Mouse (Mus musculus): ENCODE results near the gene Tinag. TPM values are rescaled to one million over a fixed set of nuclear protein-coding genes. Genes with fewer than 3 reads are reported as not detected.
"Not testable (repeated sequence)": the region's sequence is repeated elsewhere in the genome, so short reads cannot be mapped to it uniquely, and the experiment has no call there.

Gene Tinag
- under 1 TPM; 0.30 to 0.74 TPM for total RNA-seq (2021)
- long read RNA-seq, experiment 1, partial matches to known transcripts: 1 of 1 reads
- long read RNA-seq, experiment 1, other reads (novel, unspliced or antisense): 0 of 1 reads
- long read RNA-seq, experiment 2: 0 reads

DNA sequence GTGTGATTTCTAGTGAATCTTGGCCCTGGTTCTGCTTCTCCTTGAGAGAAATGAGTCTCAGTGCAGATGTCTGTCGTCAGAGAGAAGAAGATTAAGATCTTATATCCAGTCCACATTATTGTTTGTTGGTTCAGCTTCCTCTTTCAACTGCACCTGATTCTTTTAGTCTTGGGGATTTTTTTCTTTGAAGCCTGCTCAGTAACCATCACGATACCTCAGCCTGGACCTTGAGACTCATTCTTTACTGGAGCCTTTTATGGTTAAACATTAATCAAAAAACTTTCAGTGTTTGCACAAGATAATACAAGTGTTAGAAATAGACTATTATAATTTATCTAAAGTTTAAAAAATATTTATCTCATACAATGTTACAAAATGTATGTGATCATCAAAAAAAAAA lies at the start of gene Tinag:
Tinag (minus strand) TSS at position 210 of the 400 bp plus-strand sequence.
- no peak for DNase-seq (ENCODE audit: low spot score in 2 of 2)

- DNase-seq (ENCODE audit: low spot score in 2 of 2): not testable (repeated sequence)
Measured at GRCm38 (mm10) chr9:77083221-77083620, 37.6 kb upstream of the Tinag start.

DNA sequence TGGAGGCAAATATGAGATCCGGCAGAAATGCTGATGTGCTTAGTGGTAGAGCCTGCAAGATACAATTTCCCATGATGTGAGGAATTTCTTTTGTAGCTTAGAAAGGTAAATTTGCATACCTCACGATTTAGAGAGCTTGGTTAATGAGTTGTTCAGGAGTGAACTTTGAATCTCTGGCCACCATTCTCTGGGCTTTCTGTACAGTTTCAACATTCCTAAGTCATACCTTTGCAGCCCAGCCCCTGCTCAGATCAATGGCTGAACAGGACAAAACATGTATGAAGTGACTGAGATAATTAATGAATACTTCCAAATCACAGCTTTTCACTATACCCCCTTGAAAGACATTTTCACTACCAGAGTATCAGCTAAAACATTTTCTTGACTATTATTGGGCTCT lies 26.1 kb upstream of the Tinag start:
- DNase-seq (ENCODE audit: low spot score in 2 of 2): no peak

DNA sequence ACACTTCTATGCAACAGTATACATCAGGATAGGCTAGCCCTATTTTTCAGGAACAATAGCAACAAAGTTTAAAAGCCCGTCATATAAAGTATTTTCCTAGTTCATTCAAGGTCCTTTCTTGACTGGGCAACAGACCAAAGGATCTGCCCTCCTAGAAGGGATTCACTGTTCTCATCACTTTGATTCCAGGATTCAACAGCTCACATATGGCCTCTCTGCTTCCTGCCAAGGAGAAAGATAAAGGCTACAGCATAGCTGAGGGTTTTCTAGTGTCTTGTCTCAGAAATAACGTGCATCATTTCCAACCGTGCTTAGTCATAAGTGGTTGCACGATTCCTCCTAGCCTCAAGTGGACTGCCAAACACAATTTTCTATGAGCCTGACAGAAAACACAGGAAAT lies 11.0 kb upstream of the Tinag start:
- DNase-seq (ENCODE audit: low spot score in 2 of 2): no peak

DNA sequence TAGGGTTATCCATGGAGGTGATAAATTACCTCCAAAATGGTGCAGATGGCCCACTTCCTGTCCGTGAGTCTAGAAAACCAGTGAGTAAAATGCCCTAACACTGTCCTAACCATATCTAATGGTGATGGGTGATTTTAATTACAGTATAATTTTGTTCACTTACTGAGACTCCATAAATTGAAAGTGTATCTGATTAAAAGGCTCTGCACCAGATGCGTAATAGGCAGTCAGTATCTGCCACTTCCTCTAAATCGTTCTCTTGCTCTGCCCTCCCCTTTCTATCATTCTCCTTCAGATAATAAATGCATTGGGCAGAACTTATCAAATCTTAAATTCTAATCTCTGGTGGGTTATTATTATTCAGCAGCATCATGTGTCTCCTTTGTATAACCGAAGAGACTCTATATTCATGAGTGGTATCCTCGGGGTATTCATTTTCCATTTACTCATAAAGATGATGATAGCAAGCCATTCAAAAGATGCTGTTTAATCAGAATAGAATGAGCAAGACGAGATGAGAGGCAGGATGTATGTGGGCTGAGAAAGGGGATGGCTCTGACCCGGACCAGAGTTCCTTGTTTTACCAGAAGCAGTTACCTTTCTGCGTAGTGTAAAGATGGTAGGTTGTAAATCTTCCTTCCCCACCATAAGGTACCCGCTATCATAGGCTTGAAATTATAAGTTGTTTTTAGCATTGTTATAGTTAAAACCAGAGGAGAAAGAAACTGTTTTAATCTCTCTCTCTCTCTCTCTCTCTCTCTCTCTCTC lies 9.0 kb upstream of the Tinag start:
- no peak for DNase-seq (ENCODE audit: low spot score in 2 of 2)

DNA sequence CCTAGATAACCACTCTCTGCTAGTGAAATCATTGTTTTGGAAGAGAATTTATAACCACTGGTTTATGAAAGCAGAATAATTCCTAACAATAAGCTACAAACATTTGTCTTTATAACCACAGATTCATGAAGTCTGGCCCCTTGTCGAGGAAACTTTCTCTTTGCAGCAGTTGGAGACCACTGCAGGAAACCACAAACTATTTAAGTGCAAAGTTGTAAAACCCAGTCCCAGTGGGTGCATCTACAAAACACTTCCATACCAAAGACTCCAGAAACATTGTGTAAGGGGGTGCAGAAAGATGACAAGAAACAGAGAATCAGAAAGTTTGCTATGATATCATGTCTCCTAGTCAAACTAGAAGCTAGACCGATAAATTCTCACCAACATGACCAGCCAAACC lies 5.8 kb upstream of the Tinag start:
- no peak for DNase-seq (ENCODE audit: low spot score in 2 of 2)

GRCm38 (mm10) chr9:77049669-77050068 lies 4.1 kb upstream of the Tinag start:
- DNase-seq (ENCODE audit: low spot score in 2 of 2): no peak

GRCm38 (mm10) chr9:77046067-77046715 lies 597 bp upstream of the Tinag start:
- no peak for DNase-seq (ENCODE audit: low spot score in 2 of 2)

- no peak for DNase-seq (ENCODE audit: low spot score in 2 of 2)
Measured at GRCm38 (mm10) chr9:77035361-77035760, 10.2 kb downstream of the Tinag start.

DNA sequence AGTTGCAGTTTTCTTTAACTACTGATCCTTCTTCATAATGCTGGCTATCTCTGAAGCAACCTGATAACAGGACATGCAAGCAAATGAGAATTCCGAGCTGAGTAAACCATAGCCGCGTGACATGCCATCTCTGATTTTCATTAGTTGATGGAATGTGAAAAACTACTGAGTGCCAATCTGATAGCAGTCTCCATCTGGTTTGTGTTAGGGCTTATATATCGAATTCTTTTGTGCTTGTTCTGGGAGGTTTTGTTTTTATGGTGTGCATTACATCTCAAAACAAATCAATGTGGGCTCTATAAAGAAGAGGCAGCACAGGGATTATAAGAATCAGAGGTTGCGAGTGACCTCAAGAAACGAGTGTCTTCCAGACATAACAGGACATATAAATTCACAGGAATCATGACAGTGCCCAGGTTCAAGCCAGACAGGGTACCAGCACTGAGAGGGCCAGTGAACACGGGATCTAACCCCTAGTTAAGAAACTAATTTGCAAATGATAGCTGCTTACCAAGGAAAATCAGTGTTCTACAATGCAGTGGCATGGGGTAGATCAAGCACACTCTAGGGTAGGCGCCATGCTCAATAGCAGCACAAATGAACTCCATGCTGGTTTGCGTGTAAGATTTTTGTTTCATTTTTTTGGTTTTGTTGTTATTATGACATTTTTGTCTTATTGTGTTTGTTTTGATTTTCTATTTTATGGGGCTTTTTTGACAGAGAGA lies 13.0 kb downstream of the Tinag start:
- DNase-seq (ENCODE audit: low spot score in 2 of 2): no peak

- no peak for DNase-seq (ENCODE audit: low spot score in 2 of 2)
Measured at GRCm38 (mm10) chr9:77025271-77025670, 20.3 kb downstream of the Tinag start.

GRCm38 (mm10) chr9:77018935-77019334 lies 26.7 kb downstream of the Tinag start:
- no peak for DNase-seq (ENCODE audit: low spot score in 2 of 2)

DNA sequence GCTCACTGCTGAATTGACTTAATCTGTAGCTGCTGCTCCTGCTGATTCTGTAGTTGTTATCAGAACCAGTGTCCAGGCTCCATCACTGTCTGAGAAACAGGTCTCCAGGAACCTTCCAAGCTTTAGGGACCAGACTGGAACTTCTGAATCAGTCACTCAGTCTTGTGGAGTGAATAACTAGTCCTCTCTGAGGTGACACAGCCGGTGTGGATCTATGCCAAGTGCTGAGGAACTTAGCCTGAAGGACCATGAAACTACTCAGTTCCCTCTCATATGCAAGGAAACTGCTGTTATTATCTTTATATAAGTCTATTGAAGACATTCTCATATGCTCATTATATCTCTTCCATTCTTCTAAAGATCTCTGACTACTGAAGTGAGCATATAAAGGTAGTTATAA lies 49.6 kb downstream of the Tinag start:
- peak in 1 of 2 experiments; percentile 5 for DNase-seq (ENCODE audit: low spot score in 2 of 2)

DNA sequence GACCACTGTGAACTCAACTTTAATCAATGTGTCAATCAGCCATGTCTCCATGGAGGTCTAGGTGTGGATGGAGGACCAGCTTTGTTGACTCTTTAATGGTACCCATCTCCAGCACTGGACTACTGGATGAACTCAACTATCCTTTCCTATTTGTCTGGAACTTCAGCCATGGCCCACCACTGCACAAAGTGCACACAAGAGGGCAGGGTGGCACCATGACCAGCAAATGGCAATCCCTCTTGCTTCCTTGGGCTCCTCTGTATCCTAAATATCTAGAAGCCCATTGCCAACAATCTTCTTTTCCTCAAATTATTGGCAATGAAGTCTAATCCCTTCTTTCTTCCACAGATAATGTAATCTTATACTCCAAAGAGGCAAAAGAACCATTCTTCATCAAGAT lies 55.6 kb downstream of the Tinag start:
- no peak for DNase-seq (ENCODE audit: low spot score in 2 of 2)

- DNase-seq (ENCODE audit: low spot score in 2 of 2): no peak
Measured at GRCm38 (mm10) chr9:76934813-76935212, 110.8 kb downstream of the Tinag start.

GRCm38 (mm10) chr9:76915093-76915661 lies 130.4 kb downstream of the Tinag start:
- no peak for DNase-seq (ENCODE audit: low spot score in 2 of 2)

All from adrenal gland, adult 18-20 months (tissue).